Mouse (Mus musculus) forebrain, postnatal 0 days (tissue): ENCODE data around the gene Erc2. TPM values are rescaled to one million over a fixed set of nuclear protein-coding genes. Genes with fewer than 3 reads are reported as not detected.
A peak's percentile ranks its signal among the peaks of the same experiment; 100 is the strongest.

Experiments used
- ATAC-seq: fragments of 200-750 bp; cut with Nextera tagmentation; 2 replicates; pipeline ENCODE4 v1.8.0; 2017; ENCODE audit warnings: mild to moderate bottlenecking, moderate library complexity
- DNase-seq: peaks from one replicate; pipeline ENCODE4 v3.0.0-alpha.2; 2015
- H3K27ac ChIP-seq: fragments of 300-500 bp; sonication (generic); 2 replicates; pipeline ENCODE4 v1.5.1; 2014; ENCODE audit warnings: low read depth, mild to moderate bottlenecking, antibody characterized with exemption, low read length, moderate library complexity, mixed read lengths
- H3K27me3 ChIP-seq: fragments of 300-500 bp; sonication (generic); 2 replicates; pipeline ENCODE4 v1.6.1; 2014; ENCODE audit warnings: mild to moderate bottlenecking, low read length, mixed read lengths; ENCODE audit not compliant: insufficient read depth
- H3K36me3 ChIP-seq: fragments of 300-500 bp; sonication (generic); 2 replicates; pipeline ENCODE4 v1.6.1; 2014; ENCODE audit warnings: mild to moderate bottlenecking, moderate library complexity; ENCODE audit not compliant: insufficient read depth
- H3K4me1 ChIP-seq: fragments of 300-500 bp; sonication (generic); 2 replicates; pipeline ENCODE4 v1.6.1; 2014; ENCODE audit warnings: antibody characterized with exemption; ENCODE audit not compliant: insufficient read depth
- H3K4me2 ChIP-seq: fragments of 300-500 bp; sonication (generic); 2 replicates; pipeline ENCODE4 v1.6.1; 2014; ENCODE audit warnings: low read depth, mild to moderate bottlenecking, moderate library complexity
- H3K4me3 ChIP-seq: fragments of 300-500 bp; sonication (generic); 2 replicates; pipeline ENCODE4 v1.5.1; 2014; ENCODE audit warnings: low read depth, low read length, mixed read lengths
- H3K9ac ChIP-seq: fragments of 300-500 bp; sonication (generic); 2 replicates; pipeline ENCODE4 v1.6.1; 2014; ENCODE audit warnings: mild to moderate bottlenecking
- H3K9me3 ChIP-seq: fragments of 300-500 bp; sonication (generic); 2 replicates; pipeline ENCODE4 v1.6.1; 2016; ENCODE audit warnings: low read length
- CTCF ChIP-seq: sonication (generic); IDR thresholded peaks from 2 replicates; pipeline ENCODE4 v1.5.1; 2016; ENCODE audit warnings: antibody characterized with exemption, control low read depth, low read depth
- WGBS: fragments of 180-500 bp; shearing (Covaris S2); extraction: QIAGEN DNeasy Blood & Tissue Kit; methylation state at CpG from one replicate; pipeline ENCODE4 v1.1.7; 2014; 5-methylcytosine and 5-hydroxymethylcytosine counted together
- polyA plus RNA-seq: library from polyadenylated mRNA; unstranded; fragments of >200 nt; fragmentation: Nextera tagmentation; extraction: Ambion mirVana; gene quantifications from 2 replicates; pipeline ENCODE4 v1.2.1, GENCODE M21; 2015
- total RNA-seq: library from RNA; depleted of rRNA; stranded (reverse); fragments of >200 nt; gene quantifications from 2 replicates; pipeline ENCODE4 v1.2.3, GENCODE M21; 2014

The Erc2 gene
- total and polyA plus RNA-seq, 2 experiments from 2014 or later: 106 to 117 TPM

DNA sequence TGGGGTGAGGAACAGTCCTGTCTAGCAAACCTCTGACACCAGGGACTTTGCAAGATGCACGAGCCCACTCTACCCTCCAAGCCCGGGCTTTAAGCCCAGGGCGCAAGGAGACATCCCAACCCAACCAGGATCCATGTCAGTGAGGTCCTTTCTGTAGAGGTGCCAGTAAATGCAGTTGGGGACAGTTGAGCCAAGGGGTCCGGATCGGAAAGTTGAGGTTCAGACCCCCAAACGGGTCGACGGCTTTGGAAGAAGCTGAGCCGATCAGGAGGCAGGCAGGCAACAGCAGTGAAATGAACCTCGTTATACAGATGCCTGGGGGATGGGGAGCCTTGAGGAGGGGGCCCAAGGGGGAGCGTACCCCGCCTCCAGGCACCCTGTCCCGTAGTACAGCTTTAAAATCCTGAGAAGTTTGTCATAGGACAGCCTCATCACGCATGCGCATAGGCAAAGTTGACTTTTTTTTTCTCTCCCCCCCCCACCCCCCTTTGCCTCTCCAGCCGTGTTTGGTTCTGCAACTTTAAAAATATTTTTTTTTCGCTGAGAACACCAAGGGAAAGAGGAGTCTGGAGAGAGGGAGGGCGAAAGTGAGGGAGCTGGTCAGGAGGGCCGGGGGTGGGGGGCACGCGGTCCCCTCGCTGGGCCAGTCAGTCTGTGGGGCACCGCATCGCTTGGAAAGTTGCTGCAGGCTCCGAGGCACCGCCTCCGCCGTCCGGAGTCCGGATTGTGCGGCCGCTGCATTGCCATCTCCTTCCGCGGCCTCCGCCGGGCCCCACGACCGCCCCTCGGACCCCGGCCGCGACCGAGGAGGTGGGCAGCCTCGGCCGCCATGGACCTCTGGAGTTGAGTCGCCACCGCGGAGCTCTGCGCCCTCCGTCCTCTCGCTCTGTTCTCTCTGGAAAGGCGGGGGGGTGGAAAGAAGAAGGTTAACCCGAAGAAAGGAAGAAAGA lies 882.1 kb downstream of the Erc2 start, which contains the start of gene Wnt5a:
Gene Wnt5a, plus strand, starts transcription at position 650 of the 950 bp plus-strand sequence.
- Histone ChIP-seq H3K27me3 (peaks cover 25% of the 10 kb centered on the region), H3K4me1 (peaks cover 4% of the 10 kb centered on the region; the same call in 1 of the 2 replicates), H3K36me3 (no peaks in the 10 kb centered on the region), H3K27ac (peak within 1 kb of the TSS; percentile 64), H3K9ac (peak within 1 kb of the TSS; percentile 48), H3K4me2 (peak within 1 kb of the TSS; percentile 94), H3K9me3 (no peaks in the 10 kb centered on the region), H3K4me3 (peak within 1 kb of the TSS; percentile 47)
- no peak for TF ChIP-seq CTCF
- 2% methylated on average over 53 of the region's 53 CpGs for WGBS
- ATAC-seq: peak; percentile 33
- peak; percentile 53 for DNase-seq

DNA sequence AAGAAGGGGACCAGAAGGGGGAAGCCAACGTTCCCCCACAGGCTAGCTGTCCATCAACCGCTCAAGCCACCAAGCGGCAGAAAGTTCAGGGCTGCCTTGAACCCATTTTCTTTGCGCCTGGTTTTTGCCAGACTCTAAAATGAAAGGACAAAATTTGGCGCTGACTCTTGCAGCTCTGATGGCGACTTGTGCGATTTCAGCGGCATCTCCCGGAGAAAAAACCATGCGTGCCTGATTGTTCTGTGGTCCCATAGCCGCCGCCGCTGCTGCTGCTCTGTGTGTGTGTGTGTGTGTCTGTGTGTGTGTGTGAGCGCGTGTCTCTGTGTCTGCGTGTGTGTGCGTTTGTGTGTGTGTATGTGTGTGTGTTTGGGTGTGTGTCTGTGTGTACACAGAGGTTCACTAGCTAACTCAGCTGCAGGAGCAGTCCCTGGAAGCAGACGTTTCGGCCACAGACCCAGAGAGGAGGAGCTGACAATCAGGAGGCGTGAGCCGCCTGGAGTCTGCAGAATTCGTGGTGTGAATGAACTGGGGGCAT lies 882.9 kb downstream of the Erc2 start:
- WGBS: under 1% methylated on average over 22 of the region's 22 CpGs
- peak; percentile 44 for ATAC-seq
- H3K27me3 ChIP-seq: peaks cover 31% of the 10 kb centered on the region
- 0 out of 2 replicates have a peak, but pooled peaks have one; percentile 20 for TF ChIP-seq CTCF
- peak overlapping the region; percentile 47 for H3K4me3 ChIP-seq
- peaks cover 4% of the 10 kb centered on the region for H3K4me1 ChIP-seq
- DNase-seq: peak; percentile 76
- H3K4me2 ChIP-seq: peak overlapping the region; percentile 94
- no peaks in the 10 kb centered on the region for H3K9me3 ChIP-seq
- H3K9ac ChIP-seq: peak overlapping the region; percentile 48
- H3K36me3 ChIP-seq: no peaks in the 10 kb centered on the region
- peak overlapping the region; percentile 64 for H3K27ac ChIP-seq

DNA sequence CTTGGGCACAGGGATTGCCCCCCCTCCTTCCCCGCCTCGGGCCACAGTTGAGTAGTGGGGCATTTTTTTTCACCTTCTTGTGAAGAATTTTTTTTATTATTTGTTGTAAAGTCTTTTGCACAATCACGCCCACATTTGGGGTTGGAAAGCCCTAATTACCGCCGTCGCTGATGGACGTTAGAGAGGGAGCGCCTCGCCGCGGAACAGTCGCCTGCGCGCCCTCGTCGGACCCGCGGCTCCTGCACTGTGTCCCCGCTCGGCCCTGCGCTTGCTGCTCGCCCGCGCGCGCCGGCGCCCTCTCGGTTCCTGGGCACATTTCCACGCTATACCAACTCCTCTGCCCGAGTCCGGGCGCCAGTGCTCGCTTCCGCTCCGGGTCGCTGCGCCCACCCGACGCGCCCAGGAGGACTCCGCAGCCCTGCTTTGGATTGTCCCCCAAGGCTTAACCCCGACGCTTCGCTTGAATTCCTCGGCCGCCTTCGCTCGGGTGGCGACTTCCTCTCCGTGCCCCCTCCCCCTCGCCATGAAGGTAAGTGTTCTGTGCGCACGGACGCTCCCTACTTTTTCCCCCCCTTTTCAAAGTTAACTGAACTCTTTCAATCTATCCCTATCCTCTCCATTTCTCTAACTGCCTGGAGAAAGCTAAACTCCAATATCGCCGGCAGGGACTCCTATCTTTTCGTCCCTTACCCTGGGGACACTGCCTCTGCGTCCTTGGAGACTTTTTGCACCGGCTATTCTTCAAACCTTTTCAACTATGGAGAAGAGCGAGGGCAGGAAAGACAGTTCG lies 883.6 kb downstream of the Erc2 start:
- H3K27ac ChIP-seq: peak overlapping the region; percentile 64
- peak overlapping the region; percentile 94 for H3K4me2 ChIP-seq
- peak overlapping the region; percentile 48 for H3K9ac ChIP-seq
- H3K4me1 ChIP-seq: peaks cover 4% of the 10 kb centered on the region
- H3K9me3 ChIP-seq: no peaks in the 10 kb centered on the region
- WGBS: 4% methylated on average over 62 of the region's 62 CpGs
- H3K36me3 ChIP-seq: no peaks in the 10 kb centered on the region
- peak; percentile 44 for DNase-seq
- ATAC-seq: peak; percentile 30
- H3K27me3 ChIP-seq: peaks cover 37% of the 10 kb centered on the region
- H3K4me3 ChIP-seq: peak overlapping the region; percentile 47
- no peak for TF ChIP-seq CTCF

DNA sequence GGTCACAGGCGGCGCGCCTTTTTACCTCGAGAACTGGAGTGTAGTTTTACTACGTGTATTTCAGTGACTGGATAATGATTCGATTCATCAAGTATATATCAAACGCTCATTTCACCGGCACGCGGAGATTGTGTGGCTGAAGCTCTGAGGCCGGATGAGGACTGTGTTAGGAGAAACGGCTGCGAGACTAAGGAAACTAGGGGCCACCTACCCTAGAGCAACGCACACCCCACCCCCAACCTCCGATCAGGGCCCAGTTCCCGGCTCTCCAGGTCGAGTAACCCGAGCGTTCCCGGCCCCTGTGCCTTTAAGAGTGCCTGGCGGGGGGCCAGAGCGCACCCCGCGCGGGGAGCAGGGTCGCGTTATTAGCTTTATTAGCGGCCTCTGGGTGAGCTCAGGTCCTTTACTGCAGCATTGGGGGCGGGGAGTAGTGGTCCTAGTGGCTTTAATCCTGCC lies 884.2 kb downstream of the Erc2 start:
- H3K27ac ChIP-seq: 0 out of 2 replicates have a peak overlapping the region, but pooled peaks have one; percentile 35
- WGBS: under 1% methylated on average over 29 of the region's 29 CpGs
- DNase-seq: no peak
- H3K9me3 ChIP-seq: no peaks in the 10 kb centered on the region
- peak overlapping the region; percentile 47 for H3K4me3 ChIP-seq
- H3K27me3 ChIP-seq: peaks cover 40% of the 10 kb centered on the region
- no peaks in the 10 kb centered on the region for H3K36me3 ChIP-seq
- peak overlapping the region; percentile 94 for H3K4me2 ChIP-seq
- no peak for ATAC-seq
- no peak for TF ChIP-seq CTCF
- H3K9ac ChIP-seq: peak overlapping the region; percentile 48; the same call in 1 of the 2 replicates
- peaks cover 7% of the 10 kb centered on the region for H3K4me1 ChIP-seq

DNA sequence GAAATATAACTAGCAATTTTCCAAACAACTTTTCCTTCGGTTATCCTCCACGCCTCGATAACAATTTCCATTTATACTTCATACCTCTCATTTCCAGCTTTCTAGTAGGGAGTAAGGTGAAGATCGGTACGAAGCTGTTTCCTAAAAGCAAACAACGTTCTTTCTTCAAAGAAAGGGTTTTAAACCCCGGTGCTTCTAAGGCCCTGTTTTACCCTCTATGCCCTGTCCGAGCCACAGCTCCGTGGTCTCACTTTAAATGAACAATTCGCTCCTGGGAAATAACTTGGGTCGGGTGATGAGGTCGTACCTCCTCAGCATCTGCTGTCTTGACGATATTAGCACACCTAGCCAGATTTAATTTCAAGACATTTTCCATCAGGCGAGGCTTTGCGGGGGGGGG lies 884.8 kb downstream of the Erc2 start:
- peaks cover 42% of the 10 kb centered on the region for H3K27me3 ChIP-seq
- no peak overlapping the region for H3K9ac ChIP-seq

DNA sequence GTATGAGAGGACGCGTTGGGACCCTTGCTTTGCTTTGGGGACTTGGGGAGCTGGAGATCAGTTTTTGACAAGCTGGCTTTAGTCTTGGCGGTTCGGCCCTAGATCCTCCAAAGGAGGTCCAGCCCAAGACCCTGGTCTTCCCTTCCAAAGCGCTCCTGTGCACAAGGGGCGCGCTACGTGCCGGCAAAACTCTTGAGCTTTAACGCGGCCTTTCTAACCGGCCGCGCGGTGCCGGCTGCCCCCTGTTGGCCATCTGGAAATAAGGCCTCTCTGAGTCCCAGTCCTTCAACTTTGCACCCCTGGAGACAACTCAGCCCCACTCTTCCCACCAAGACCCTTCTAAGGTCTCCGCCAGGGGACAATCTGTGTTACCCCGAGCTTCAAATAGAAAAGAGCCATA lies 885.2 kb downstream of the Erc2 start:
- H3K9ac ChIP-seq: no peak overlapping the region
- H3K27ac ChIP-seq: no peak overlapping the region
- peaks cover 43% of the 10 kb centered on the region for H3K27me3 ChIP-seq
- peak; percentile 74 for DNase-seq
- peaks cover 12% of the 10 kb centered on the region for H3K4me1 ChIP-seq
- H3K4me3 ChIP-seq: peak overlapping the region; percentile 47
- ATAC-seq: 0 out of 2 replicates have a peak, but pooled peaks have one; percentile 17
- H3K9me3 ChIP-seq: no peaks in the 10 kb centered on the region
- WGBS: 6% methylated on average over 18 of the region's 18 CpGs
- H3K36me3 ChIP-seq: no peaks in the 10 kb centered on the region
- TF ChIP-seq CTCF: peak; percentile 83
- peak overlapping the region; percentile 94 for H3K4me2 ChIP-seq

More for the DNA sequence above, 884.8 kb downstream of the Erc2 start:
- DNase-seq (no peak), ATAC-seq (no peak)
- under 1% methylated on average over 15 of the region's 15 CpGs for WGBS
- Histone ChIP-seq H3K4me1 (peaks cover 12% of the 10 kb centered on the region), H3K27ac (no peak overlapping the region), H3K9me3 (no peaks in the 10 kb centered on the region), H3K36me3 (no peaks in the 10 kb centered on the region), H3K4me3 (peak overlapping the region; percentile 47), H3K4me2 (peak overlapping the region; percentile 94)
- no peak for TF ChIP-seq CTCF
